Mouse (Mus musculus): Measurements from ENCODE around the gene Tnik.

Tnik gene

GRCm38 (mm10) chr3:28721218-28721617 is 458.2 kb downstream of the Tnik start:
- no peak for DNase-seq (ENCODE audit: low spot score)

GRCm38 (mm10) chr3:28721838-28722237 is 458.8 kb downstream of the Tnik start:
- no peak for DNase-seq (ENCODE audit: low spot score)

GRCm38 (mm10) chr3:28722531-28722930 is 459.5 kb downstream of the Tnik start:
- DNase-seq (ENCODE audit: low spot score), result no peak

GRCm38 (mm10) chr3:28723534-28723933 is 460.5 kb downstream of the Tnik start:
- no peak for DNase-seq (ENCODE audit: low spot score)

- DNase-seq (ENCODE audit: low spot score), result no peak
Observed at GRCm38 (mm10) chr3:28725203-28725602, 462.2 kb downstream of the Tnik start.

All from adipocyte (in vitro differentiated cells).